In the genomic region with DNA sequence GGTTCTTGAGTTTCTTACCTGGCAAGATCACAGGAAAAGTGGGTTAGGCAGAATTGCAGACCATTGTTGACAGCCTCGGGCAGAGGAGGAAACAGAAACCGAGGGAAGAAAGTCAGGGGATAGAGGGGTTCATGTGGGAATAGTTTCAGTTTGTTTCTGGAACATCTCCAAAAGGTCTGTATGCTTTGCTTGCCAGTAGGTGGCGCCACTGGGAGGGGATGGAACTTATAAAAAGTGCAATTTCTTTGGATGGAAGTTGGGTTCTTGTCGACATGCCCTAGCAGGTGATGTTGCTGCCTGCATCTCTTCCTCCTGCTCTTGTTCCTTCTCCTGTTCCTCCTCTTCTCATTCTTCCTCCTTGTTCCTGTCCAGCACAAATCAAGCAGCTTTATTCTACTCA, we compare ENCODE assay signal across 12 mouse cellular contexts.
A peak's percentile ranks its signal among the peaks of the same experiment; 100 is the strongest.
DNase-seq lines count a peak whose midpoint lies in the region; ATAC-seq and TF ChIP-seq lines count a peak whose summit lies in the region.
"Had no signal": no experiment of that assay in that cellular context is flagged by ENCODE, and none has a peak within 500 bp of the region (broad histone marks: within the 10 kb centered on the region; RNA-seq: fewer than 3 reads in every experiment).

No protein-coding gene starts in this region.

- H3K9ac ChIP-seq in hindbrain, postnatal 0 days (replicated peaks; ENCODE audit: low read length) = no peak overlapping the region
- H3K9ac ChIP-seq in hindbrain, embryonic 13.5 days = no peak overlapping the region
- H3K9ac ChIP-seq: embryonic facial prominence, embryonic 12.5 days; liver, embryonic 13.5 days had no signal

- H3K27me3 ChIP-seq in hindbrain, postnatal 0 days (ENCODE audit: insufficient read depth, low read length) = no peaks in the 10 kb centered on the region
- no peaks in the 10 kb centered on the region for H3K27me3 ChIP-seq in hindbrain, embryonic 13.5 days
- H3K27me3 ChIP-seq in thymus, adult 2 months (ENCODE audit: control insufficient read depth, insufficient read depth, low read length) = no peaks in the 10 kb centered on the region
- no peaks in the 10 kb centered on the region for H3K27me3 ChIP-seq in small intestine, adult 2 months (ENCODE audit: control insufficient read depth, insufficient read depth, low read length)
- H3K27me3 ChIP-seq: embryonic facial prominence, embryonic 12.5 days; liver, embryonic 13.5 days had no signal

- DNase-seq in hindbrain, postnatal 0 days (ENCODE audit: low spot score) = peak; percentile 26
- DNase-seq in thymus, postnatal 25 days = peak; percentile 2
- no peak for DNase-seq in thymus, adult 2 months
- DNase-seq in induced T-regulatory cell, adult 2 months (ENCODE audit: low read depth) = peak; percentile 5
- DNase-seq in cerebellum, adult 11-12 months = no peak
- no peak for DNase-seq in left cerebral cortex, postnatal 36 days (ENCODE audit: low spot score in 2 of 2)
- DNase-seq: gastrocnemius, postnatal 14 days; liver, embryonic 13.5 days had no signal

- 56% methylated on average over 4 of the region's 4 CpGs for WGBS in hindbrain, postnatal 0 days
- 53% methylated on average over 4 of the region's 4 CpGs for WGBS in hindbrain, embryonic 13.5 days
- 43% methylated on average over 4 of the region's 4 CpGs for WGBS in thymus, adult 2 months
- 30% methylated on average over 4 of the region's 4 CpGs for WGBS in small intestine, adult 2 months

- no peak overlapping the region for H3K4me3 ChIP-seq in hindbrain, postnatal 0 days (ENCODE audit: low read length)
- H3K4me3 ChIP-seq in hindbrain, embryonic 13.5 days = no peak overlapping the region
- H3K4me3 ChIP-seq in thymus, adult 2 months (ENCODE audit: control insufficient read depth, insufficient read depth, low read length) = no peak overlapping the region
- H3K4me3 ChIP-seq in small intestine, adult 2 months (ENCODE audit: low read depth, low read length) = no peak overlapping the region
- H3K4me3 ChIP-seq: embryonic facial prominence, embryonic 12.5 days; liver, embryonic 13.5 days; myocyte had no signal

- peak; percentile 48 for TF ChIP-seq CTCF in hindbrain, postnatal 0 days (IDR thresholded peaks at IDR 0.05; ENCODE audit: low read depth)
- no peak for TF ChIP-seq CTCF in thymus, adult 2 months (IDR thresholded peaks at IDR 0.05; ENCODE audit: borderline replicate concordance, control insufficient read depth, extremely low read depth, insufficient read depth, low read length, poor library complexity)
- TF ChIP-seq CTCF in small intestine, adult 2 months (IDR thresholded peaks at IDR 0.05; ENCODE audit: extremely low read depth, insufficient read length, insufficient replicate concordance, low read depth, low read length) = peak; percentile 38; the same call in 1 of the 2 replicates

- H3K27ac ChIP-seq in hindbrain, postnatal 0 days = no peak overlapping the region
- H3K27ac ChIP-seq in hindbrain, embryonic 13.5 days = no peak overlapping the region
- no peak overlapping the region for H3K27ac ChIP-seq in thymus, adult 2 months (ENCODE audit: control insufficient read depth, insufficient read depth, low read length)
- no peak overlapping the region for H3K27ac ChIP-seq in small intestine, adult 2 months (ENCODE audit: insufficient read depth, low read depth, low read length)
- H3K27ac ChIP-seq: embryonic facial prominence, embryonic 12.5 days; liver, embryonic 13.5 days had no signal

- no peaks in the 10 kb centered on the region for H3K4me1 ChIP-seq in hindbrain, postnatal 0 days (ENCODE audit: insufficient read depth, low read length)
- H3K4me1 ChIP-seq in hindbrain, embryonic 13.5 days (replicated peaks) = no peaks in the 10 kb centered on the region
- H3K4me1 ChIP-seq in thymus, adult 2 months (replicated peaks; ENCODE audit: control insufficient read depth, insufficient read depth, low read length) = no peaks in the 10 kb centered on the region
- no peaks in the 10 kb centered on the region for H3K4me1 ChIP-seq in small intestine, adult 2 months (ENCODE audit: control insufficient read depth, insufficient read depth, insufficient read length, low read length)
- H3K4me1 ChIP-seq: embryonic facial prominence, embryonic 12.5 days; liver, embryonic 13.5 days had no signal

- no peak for TF ChIP-seq POLR2A in thymus, adult 2 months (IDR thresholded peaks at IDR 0.05; ENCODE audit: control insufficient read depth, extremely low read depth, insufficient read depth, low read length, poor library complexity)
- no peak for TF ChIP-seq POLR2A in small intestine, adult 2 months (IDR thresholded peaks at IDR 0.05; ENCODE audit: low read depth, low read length)

- no peak overlapping the region for H3K4me2 ChIP-seq in hindbrain, postnatal 0 days (ENCODE audit: low read depth, low read length)
- H3K4me2 ChIP-seq in hindbrain, embryonic 13.5 days = no peak overlapping the region
- H3K4me2 ChIP-seq: embryonic facial prominence, embryonic 12.5 days; liver, embryonic 13.5 days had no signal

- no peaks in the 10 kb centered on the region for H3K36me3 ChIP-seq in hindbrain, postnatal 0 days (ENCODE audit: insufficient read depth, low read length)
- H3K36me3 ChIP-seq in hindbrain, embryonic 13.5 days = no peaks in the 10 kb centered on the region
- H3K36me3 ChIP-seq in thymus, adult 2 months (ENCODE audit: control insufficient read depth, insufficient read depth, low read length) = no peaks in the 10 kb centered on the region
- H3K36me3 ChIP-seq in small intestine, adult 2 months (ENCODE audit: control insufficient read depth, insufficient read depth, low read length) = no peaks in the 10 kb centered on the region
- H3K36me3 ChIP-seq: embryonic facial prominence, embryonic 12.5 days; liver, embryonic 13.5 days had no signal

- ATAC-seq in hindbrain, postnatal 0 days = no peak
- no peak for ATAC-seq in hindbrain, embryonic 13.5 days (ENCODE audit: low FRiP score)

- intact Hi-C loops in left cerebral cortex, postnatal 36 days (cut with DNase I) = no loop called here

- H3K9me3 ChIP-seq in hindbrain, postnatal 0 days (ENCODE audit: low read length) = no peaks in the 10 kb centered on the region
- no peaks in the 10 kb centered on the region for H3K9me3 ChIP-seq in hindbrain, embryonic 13.5 days
- H3K9me3 ChIP-seq: embryonic facial prominence, embryonic 12.5 days; liver, embryonic 13.5 days had no signal

Comparison
In these comparisons a context has a peak if more than half of its experiments do, and no peak if none do; other contexts are left out.
1. DNase-seq: peak in hindbrain, postnatal 0 days (single experiment), thymus, postnatal 25 days (single experiment) and induced T-regulatory cell, adult 2 months (single experiment); none in thymus, adult 2 months (single experiment), cerebellum, adult 11-12 months (single experiment) and left cerebral cortex, postnatal 36 days (0 of 2).